Mouse (Mus musculus) A20 (cell line): Measurements from ENCODE around the gene Olfr777.
"Not testable (repeated sequence)": the region's sequence is repeated elsewhere in the genome, so short reads cannot be mapped to it uniquely, and the experiment has no call there.

Experiments
- DNase-seq: peaks from one replicate; pipeline ENCODE4 v3.0.0-alpha.2; 2011; ENCODE audit warnings: low read depth, low spot score

The Olfr777 gene

GRCm38 (mm10) chr10:129271081-129271535, at the start of gene Olfr777:
Gene Olfr777, minus strand, starts transcription at chr10:129271485.
- DNase-seq = no peak

GRCm38 (mm10) chr10:129317817-129318216, 46.5 kb upstream of the Olfr777 start, which contains the start of gene Olfr780:
Gene Olfr780, plus strand, starts transcription at chr10:129318117.
- DNase-seq = no peak

- DNase-seq = not testable (repeated sequence)
Observed at GRCm38 (mm10) chr10:129313521-129313920, 42.2 kb upstream of the Olfr777 start.

DNA sequence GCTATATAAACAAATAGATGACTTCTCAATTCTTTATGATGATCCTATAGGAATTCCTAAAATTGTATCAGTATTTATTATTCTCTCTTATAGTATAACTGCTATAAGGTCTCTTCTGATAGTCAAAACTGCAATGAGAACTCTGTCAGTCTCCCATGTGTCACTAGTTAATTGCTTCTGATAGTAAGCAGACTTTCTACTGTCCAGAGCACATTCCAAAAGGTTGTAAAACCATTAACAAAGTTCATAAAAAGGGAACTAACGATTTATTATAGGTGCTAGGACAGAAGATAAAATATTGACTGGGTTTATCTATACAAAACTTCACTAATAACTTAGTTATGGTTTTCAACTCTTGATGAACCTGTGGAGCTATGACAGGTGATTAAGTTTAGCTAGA, 41.7 kb upstream of the Olfr777 start:
- not testable (repeated sequence) for DNase-seq

GRCm38 (mm10) chr10:129258827-129259226, 12.5 kb downstream of the Olfr777 start, which contains the start of gene Olfr776:
Gene Olfr776, plus strand, starts transcription at chr10:129259127.
- no peak for DNase-seq

GRCm38 (mm10) chr10:129248112-129248511, 23.2 kb downstream of the Olfr777 start, which contains the start of gene Olfr775:
Gene Olfr775, plus strand, starts transcription at chr10:129248412.
- DNase-seq = no peak

- no peak for DNase-seq
Observed at GRCm38 (mm10) chr10:129235904-129236303, 35.4 kb downstream of the Olfr777 start, which contains the start of gene Olfr774. Gene Olfr774, plus strand, starts transcription at chr10:129236204.

DNA sequence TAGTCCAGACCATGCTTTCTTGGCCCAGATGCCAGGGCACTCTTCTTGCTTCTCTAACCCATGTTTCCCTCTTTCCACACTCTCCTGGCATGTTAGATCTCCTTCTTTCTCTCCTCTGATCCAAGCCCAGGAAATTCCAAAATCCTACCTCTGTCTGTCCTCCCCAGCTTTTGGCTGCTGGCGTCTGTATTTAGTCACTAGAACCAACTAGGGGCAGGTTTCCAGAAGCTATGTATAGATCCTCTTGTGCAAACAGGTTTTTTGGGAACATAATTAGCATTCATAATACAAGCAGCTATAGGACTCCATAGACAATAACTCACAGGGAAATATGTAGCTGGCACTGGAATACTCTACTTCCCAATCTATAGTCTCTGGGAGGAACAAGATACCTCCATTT, 40.5 kb downstream of the Olfr777 start:
- no peak for DNase-seq
